Mouse (Mus musculus) activated CD4-positive, CD25-positive, alpha-beta regulatory T cell, adult 4 months (primary cell): ENCODE measurements around the gene Veph1. TPM values are rescaled to one million over a fixed set of nuclear protein-coding genes. Genes with fewer than 3 reads are reported as not detected.

Experiments used
- ATAC-seq: one replicate; pipeline ENCODE4 v1.8.0; 2017
- polyA plus RNA-seq, 2 experiments: library from polyadenylated mRNA; unstranded; fragments of 100-300 nt; shearing (Covaris generic); gene quantifications; one replicate each; pipeline ENCODE4 v1.2.1; 2017

Veph1 gene
- polyA plus RNA-seq, 2 experiments from 2014 or later, result not detected

GRCm38 (mm10) chr3:66221243-66221611, 75.4 kb downstream of the Veph1 start:
- no peak for ATAC-seq

- no peak for ATAC-seq
These were observed 75.9 kb downstream of the Veph1 start for GRCm38 (mm10) chr3:66220554-66221242.

DNA sequence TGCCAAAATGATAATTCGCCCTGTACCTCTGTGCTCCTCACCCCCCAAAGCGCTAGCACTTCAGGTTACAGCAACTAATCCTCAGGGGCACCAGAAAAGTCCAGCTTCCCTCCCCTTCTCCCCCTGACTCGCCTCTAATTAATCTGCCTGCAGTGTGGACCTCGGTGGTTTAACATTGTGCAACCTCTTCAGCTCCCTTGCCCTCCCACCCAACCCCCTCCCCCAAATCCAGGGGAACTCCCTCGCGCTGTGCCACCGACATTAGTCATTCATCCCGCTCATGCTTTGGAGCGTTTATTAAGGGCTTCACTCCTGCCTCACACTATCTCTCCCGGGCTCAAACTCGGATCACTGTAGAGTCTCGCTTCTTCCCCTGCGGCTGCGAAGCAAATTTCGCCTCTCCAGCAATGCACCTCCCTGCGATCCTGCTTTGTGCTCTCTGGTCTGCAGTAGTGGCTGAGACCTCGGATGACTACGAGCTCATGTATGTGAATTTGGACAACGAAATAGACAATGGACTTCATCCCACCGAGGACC, 76.9 kb downstream of the Veph1 start, which contains the start of gene Ptx3:
Gene Ptx3 (plus strand): TSS at position 256 of the 537 bp plus-strand sequence.
- no peak for ATAC-seq

DNA sequence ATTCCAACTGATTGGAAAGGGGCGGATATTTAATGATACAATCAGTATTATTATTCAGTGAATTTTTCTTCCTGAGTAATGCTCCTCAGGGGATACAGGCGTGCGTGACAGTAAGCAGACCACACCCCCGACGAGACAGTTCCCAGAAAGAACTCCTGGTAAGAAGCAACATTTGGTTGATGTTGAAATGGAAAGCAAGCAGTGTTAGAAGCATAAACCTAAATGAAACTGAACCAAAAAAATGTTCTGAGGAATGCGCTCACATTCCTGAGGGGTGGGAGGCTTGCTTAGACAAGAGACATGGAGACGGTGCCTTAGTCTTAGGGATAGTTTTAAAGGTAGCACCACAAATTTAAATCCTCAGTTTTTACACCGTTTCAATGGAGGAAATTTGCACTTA, 80.9 kb downstream of the Veph1 start:
- no peak for ATAC-seq

DNA sequence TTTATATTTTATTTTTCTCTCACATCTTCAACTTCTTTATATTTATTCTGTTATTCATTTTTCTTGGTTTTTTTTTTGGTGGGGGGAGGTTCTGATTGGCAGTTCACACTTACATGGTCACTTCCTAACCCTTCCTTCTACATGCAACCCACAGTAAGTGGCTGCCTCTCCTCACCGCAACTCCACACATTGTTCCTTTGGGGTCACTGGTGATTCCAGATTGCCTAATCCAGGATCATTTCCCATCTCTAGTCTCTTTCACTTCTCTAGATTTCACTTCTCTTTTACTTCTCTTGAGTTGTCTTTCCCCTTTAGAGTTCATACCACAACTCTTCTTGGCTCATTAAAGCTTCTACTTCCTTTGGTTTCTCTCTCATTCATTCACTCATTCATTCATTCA, 83.1 kb downstream of the Veph1 start:
- ATAC-seq, result no peak

- no peak for ATAC-seq
These were observed 87.6 kb downstream of the Veph1 start for GRCm38 (mm10) chr3:66208836-66209573.

DNA sequence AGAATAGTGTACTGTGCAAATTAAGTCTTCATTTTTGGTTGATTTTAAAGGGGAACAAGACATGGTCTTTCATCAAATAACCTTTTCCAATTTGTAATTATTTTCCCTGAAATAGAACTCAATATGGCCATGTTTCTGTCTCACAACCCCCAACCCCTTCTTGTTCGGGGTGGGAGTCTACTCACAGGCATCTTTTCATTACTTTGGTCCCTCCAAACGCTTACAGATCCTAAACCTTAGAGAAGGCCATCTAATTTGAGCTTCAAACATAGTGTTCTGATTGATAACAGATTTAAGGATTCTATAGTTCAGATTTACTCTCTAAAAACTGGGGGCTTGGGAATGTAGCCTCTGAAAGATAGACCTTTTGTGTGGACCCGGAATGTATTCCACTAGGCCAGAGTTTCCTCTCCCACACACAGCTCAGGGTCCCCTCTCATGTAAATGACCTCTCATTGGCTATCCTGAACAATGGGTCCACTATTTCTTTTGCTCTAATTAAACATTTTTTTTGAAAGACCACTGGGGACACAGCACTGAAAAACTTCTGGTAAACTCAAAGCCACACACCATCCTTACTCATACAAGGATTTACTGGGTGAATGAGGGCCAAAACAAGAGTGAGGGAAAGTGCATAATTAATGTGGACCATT, 102.6 kb downstream of the Veph1 start:
- ATAC-seq, result no peak

DNA sequence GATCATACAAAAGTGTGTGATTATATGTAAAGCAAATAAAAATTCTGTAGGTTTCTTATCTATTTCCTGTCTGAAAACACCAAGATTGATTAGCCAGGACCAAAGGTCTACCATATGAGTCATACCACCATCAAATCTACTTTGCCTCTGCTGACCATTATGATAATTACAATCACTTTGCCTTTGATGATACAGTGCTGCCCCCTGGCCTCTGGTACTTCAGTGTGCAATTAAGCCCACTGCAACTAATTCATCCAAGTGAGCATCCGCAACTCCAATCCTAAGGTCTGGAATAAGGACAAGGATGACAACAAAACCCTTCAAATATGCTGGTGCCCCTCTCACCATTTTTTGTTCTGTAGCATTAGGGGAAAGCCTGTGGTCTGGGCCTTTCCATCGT, 117.0 kb downstream of the Veph1 start:
- no peak for ATAC-seq

- no peak for ATAC-seq
These were observed 123.7 kb downstream of the Veph1 start for GRCm38 (mm10) chr3:66172907-66173306.

GRCm38 (mm10) chr3:66169873-66170538, 126.6 kb downstream of the Veph1 start:
- ATAC-seq, result no peak

- no peak for ATAC-seq
These were observed 129.9 kb downstream of the Veph1 start for GRCm38 (mm10) chr3:66166606-66167290.

DNA sequence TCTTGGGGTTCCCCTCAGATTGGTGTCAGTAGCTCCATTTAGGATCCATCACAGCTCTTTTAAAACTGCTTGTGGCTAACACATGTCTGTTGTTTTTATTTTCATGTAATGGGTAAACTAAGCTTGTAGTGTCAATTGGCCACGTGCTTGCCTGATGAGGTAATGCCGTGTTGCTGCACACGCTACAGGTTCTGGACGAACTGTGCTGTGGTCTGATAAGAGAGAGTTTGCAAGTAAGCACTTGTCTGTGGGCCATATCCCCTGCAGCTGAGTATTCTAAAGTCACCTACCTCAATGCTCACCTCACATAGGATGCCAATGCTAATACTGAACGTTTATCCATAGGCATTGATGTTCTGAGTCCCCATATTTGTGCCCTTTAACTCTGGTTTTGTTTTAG, 131.6 kb downstream of the Veph1 start:
- ATAC-seq, result no peak

DNA sequence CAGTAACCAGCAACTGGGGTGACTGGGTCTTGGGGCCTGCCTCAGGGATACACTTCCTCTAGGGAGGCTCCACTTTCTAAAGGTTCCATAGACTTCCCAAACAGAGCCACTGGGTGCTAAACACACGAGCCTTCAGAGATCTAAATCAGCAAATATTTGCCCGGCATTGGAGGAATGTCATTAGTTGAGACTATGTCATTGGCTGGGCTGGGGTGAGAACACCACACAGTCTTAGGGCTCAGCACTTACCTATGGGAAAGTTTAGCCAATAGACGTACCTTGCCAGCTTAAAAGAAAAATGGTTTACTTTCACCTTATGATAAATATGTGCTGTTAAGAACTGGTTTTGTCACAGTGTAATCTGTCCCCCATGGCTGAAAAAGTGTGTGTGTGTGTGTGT, 132.1 kb downstream of the Veph1 start:
- no peak for ATAC-seq

DNA sequence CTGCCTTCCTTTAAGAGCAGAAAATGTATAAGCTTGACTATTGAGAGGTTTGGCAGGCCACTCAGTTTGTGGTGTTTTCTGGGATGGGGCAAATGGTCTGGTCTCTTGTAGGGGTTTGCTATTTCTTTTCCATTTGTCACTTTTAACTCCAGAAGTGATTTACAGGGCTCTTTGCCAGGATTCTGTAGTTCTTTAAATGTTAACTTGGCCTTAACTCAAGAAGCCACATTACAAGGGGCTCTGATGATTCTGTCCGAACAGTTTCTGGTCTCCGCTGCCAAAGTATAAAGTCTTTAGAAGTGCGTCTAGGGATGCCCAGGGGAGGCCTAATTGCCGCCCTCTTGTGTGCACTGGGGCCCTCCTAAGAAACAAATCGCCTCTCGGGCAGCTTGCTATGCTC, 134.0 kb downstream of the Veph1 start:
- no peak for ATAC-seq

DNA sequence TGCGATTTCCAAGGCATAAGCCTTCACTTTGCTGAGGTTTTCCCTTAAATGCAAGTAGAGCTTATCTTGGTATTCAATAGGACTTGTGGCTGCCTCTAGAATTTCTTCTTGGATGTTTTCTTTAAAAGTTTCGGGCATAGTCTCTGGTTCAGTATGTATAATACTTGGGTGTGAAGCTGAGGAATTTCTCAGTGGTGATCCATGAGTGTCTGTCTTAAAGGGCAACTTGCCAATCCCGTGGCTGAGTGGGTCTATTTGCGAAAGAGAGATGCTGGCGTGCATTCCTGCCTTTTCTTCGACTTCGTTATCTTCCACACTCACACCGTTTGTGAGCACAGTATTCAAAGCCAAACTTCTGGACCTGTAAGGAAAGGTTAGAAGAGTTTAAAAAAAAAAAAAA, 138.7 kb downstream of the Veph1 start:
- ATAC-seq, result no peak

DNA sequence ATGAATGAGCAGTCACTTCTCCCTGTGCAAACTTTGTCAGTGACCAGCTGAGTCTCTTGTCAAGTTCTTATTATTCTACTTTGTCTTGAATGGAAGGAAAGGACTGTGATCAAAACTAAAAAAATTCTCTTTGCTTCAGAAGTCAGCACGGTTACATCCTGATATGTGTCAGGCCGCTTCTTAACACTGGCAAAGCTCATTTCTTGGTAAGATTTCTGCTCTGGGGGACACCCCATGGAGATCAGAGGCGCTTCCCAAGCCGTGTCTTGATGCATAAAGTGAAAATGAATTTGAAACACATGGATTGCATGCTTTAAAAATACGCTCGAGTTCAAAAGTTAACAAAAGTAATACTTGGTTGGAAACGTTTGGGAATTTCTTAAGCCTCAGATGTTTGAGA, 159.0 kb downstream of the Veph1 start:
- no peak for ATAC-seq

- ATAC-seq, result no peak
These were observed 165.2 kb downstream of the Veph1 start for GRCm38 (mm10) chr3:66131264-66131950.

GRCm38 (mm10) chr3:66129689-66130088, 166.9 kb downstream of the Veph1 start:
- no peak for ATAC-seq

- ATAC-seq, result no peak
These were observed 191.1 kb downstream of the Veph1 start for GRCm38 (mm10) chr3:66105493-66105892.

- no peak for ATAC-seq
These were observed 194.1 kb downstream of the Veph1 start for GRCm38 (mm10) chr3:66102599-66102932.

DNA sequence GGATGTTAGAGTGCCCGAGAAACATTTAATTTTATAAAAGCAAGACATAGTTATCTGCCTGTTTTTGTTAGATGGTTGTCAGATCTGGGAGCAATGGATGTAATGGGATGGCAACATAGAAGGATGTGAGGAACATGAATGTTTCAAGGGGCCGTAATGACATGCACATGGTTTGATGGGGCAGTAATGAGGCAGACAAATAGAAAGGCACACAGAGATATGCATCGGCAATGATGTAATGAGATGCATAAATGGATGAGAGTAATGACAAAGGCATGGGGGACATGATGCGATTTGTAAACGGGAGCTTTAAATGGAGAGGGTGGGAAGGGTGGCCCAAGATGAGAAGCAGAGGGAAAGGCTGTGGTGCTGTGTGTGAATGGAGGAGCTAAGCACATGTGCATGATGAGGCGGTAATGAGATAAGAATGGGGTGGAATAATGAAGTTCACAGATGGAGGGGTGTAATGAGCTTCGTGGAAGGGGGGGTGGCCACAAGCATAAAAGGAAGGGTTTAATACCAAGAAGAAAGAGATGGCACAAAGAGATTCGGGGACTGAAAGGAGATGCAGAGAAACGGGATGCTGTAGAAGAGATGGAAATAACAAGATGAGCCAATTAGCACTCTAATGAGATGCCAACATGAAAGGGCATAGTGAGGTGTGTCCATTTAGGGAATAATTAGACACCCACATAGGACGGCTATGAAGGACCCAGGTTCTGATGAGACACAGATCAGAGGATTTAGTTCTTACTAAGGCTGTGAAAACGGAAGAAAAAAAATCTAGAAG, 194.6 kb downstream of the Veph1 start:
- ATAC-seq, result no peak
